Comparison of ENCODE assay signal across 16 mouse cellular contexts in the genomic region with DNA sequence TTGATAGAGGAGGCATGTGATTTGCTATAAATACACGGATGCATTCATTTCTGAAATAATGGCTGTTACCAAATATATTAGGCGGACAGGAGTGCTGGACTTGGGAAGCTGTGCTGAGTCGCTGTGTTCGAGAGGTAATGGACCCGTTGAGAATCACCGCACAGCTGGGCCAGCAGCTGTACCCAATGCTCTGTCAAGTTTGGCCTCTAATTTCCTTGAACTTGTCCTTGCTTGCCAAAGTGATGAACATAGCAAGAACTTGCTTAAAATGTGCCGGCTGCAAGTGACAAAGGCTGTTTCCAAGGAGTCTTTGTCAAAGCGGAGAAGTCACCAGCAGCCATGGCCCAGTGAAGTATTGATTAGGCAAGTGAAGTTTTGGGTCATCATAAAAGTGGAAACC.
DNase-seq lines count a peak whose midpoint lies in the region; ATAC-seq and TF ChIP-seq lines count a peak whose summit lies in the region.
"Had no signal": no experiment of that assay in that cellular context is flagged by ENCODE, and none has a peak within 500 bp of the region (broad histone marks: within the 10 kb centered on the region; RNA-seq: fewer than 3 reads in every experiment).

No protein-coding gene starts in this region.

- H3K4me1 ChIP-seq in intestine, embryonic 15.5 days (replicated peaks), result peaks cover 6% of the 10 kb centered on the region; the same call in 1 of the 2 replicates
- H3K4me1 ChIP-seq in intestine, postnatal 0 days (replicated peaks; ENCODE audit: control insufficient read depth, insufficient read depth, low read length), result no peaks in the 10 kb centered on the region
- peaks cover 31% of the 10 kb centered on the region for H3K4me1 ChIP-seq in lung, embryonic 16.5 days (replicated peaks; ENCODE audit: control insufficient read depth, insufficient read depth, low read length)
- peaks cover 38% of the 10 kb centered on the region for H3K4me1 ChIP-seq in neural tube, embryonic 13.5 days (replicated peaks)
- H3K4me1 ChIP-seq: liver, embryonic 15.5 days had no signal

- TF ChIP-seq CTCF in intestine, postnatal 0 days (IDR thresholded peaks at IDR 0.05; ENCODE audit: low read depth), result no peak

- H3K27me3 ChIP-seq in intestine, embryonic 15.5 days (replicated peaks), result no peaks in the 10 kb centered on the region
- H3K27me3 ChIP-seq in intestine, postnatal 0 days (replicated peaks; ENCODE audit: control insufficient read depth, insufficient read depth, low read length), result no peaks in the 10 kb centered on the region
- no peaks in the 10 kb centered on the region for H3K27me3 ChIP-seq in lung, embryonic 16.5 days (ENCODE audit: control insufficient read depth, insufficient read depth, low read depth, low read length)
- no peaks in the 10 kb centered on the region for H3K27me3 ChIP-seq in neural tube, embryonic 13.5 days
- H3K27me3 ChIP-seq: embryonic facial prominence, embryonic 15.5 days; forebrain, embryonic 12.5 days; liver, embryonic 15.5 days had no signal

- no peak overlapping the region for H3K9ac ChIP-seq in intestine, embryonic 15.5 days
- H3K9ac ChIP-seq in intestine, postnatal 0 days (ENCODE audit: low read depth, low read length), result no peak overlapping the region
- no peak overlapping the region for H3K9ac ChIP-seq in lung, embryonic 16.5 days (ENCODE audit: low read length)
- H3K9ac ChIP-seq in neural tube, embryonic 13.5 days, result peak overlapping the region; percentile 55
- H3K9ac ChIP-seq: embryonic facial prominence, embryonic 15.5 days; forebrain, embryonic 12.5 days; liver, embryonic 15.5 days had no signal

- H3K4me3 ChIP-seq in intestine, embryonic 15.5 days (replicated peaks), result no peak overlapping the region
- H3K4me3 ChIP-seq in intestine, postnatal 0 days (ENCODE audit: low read depth, low read length), result no peak overlapping the region
- H3K4me3 ChIP-seq in lung, embryonic 16.5 days (ENCODE audit: low read length), result no peak overlapping the region
- H3K4me3 ChIP-seq in neural tube, embryonic 13.5 days, result peak overlapping the region; percentile 33
- H3K4me3 ChIP-seq: embryonic facial prominence, embryonic 15.5 days; forebrain, embryonic 12.5 days; heart, embryonic 10.5 days; liver, embryonic 15.5 days; myocyte had no signal

- H3K36me3 ChIP-seq in intestine, embryonic 15.5 days, result no peaks in the 10 kb centered on the region
- no peaks in the 10 kb centered on the region for H3K36me3 ChIP-seq in intestine, postnatal 0 days (ENCODE audit: control insufficient read depth, insufficient read depth)
- H3K36me3 ChIP-seq in lung, embryonic 16.5 days (ENCODE audit: control insufficient read depth, insufficient read depth, low read length), result no peaks in the 10 kb centered on the region
- no peaks in the 10 kb centered on the region for H3K36me3 ChIP-seq in neural tube, embryonic 13.5 days
- H3K36me3 ChIP-seq: embryonic facial prominence, embryonic 15.5 days; forebrain, embryonic 12.5 days; heart, embryonic 10.5 days; liver, embryonic 15.5 days had no signal

- H3K9me3 ChIP-seq in intestine, embryonic 15.5 days, result no peaks in the 10 kb centered on the region
- no peaks in the 10 kb centered on the region for H3K9me3 ChIP-seq in intestine, postnatal 0 days (ENCODE audit: control insufficient read depth)
- H3K9me3 ChIP-seq in lung, embryonic 16.5 days (ENCODE audit: control insufficient read depth, low read length), result no peaks in the 10 kb centered on the region
- no peaks in the 10 kb centered on the region for H3K9me3 ChIP-seq in neural tube, embryonic 13.5 days
- H3K9me3 ChIP-seq: embryonic facial prominence, embryonic 15.5 days; forebrain, embryonic 12.5 days; heart, embryonic 10.5 days; liver, embryonic 15.5 days had no signal

- peak; percentile 64 for DNase-seq in adrenal gland, adult 2 months
- DNase-seq in adrenal gland, postnatal 4 days (ENCODE audit: low spot score in 2 of 2), result no peak
- no peak for DNase-seq in lung, postnatal 14 days
- no peak for DNase-seq in right cerebral cortex, adult 18-20 months
- DNase-seq: cerebellum, postnatal 25 days; kidney, adult 11 months had no signal

- H3K4me2 ChIP-seq in intestine, embryonic 15.5 days (replicated peaks), result no peak overlapping the region
- no peak overlapping the region for H3K4me2 ChIP-seq in intestine, postnatal 0 days (replicated peaks; ENCODE audit: low read depth)
- H3K4me2 ChIP-seq in lung, embryonic 16.5 days (ENCODE audit: low read depth, low read length), result peak overlapping the region; percentile 1
- peak overlapping the region; percentile 49 for H3K4me2 ChIP-seq in neural tube, embryonic 13.5 days
- H3K4me2 ChIP-seq: forebrain, embryonic 12.5 days; liver, embryonic 15.5 days; midbrain, embryonic 11.5 days had no signal

- H3K27ac ChIP-seq in intestine, embryonic 15.5 days, result peak overlapping the region; percentile 66
- H3K27ac ChIP-seq in intestine, postnatal 0 days (ENCODE audit: low read depth, low read length), result no peak overlapping the region
- H3K27ac ChIP-seq in lung, embryonic 16.5 days (ENCODE audit: low read length), result peak overlapping the region; percentile 89
- peak overlapping the region; percentile 88 for H3K27ac ChIP-seq in neural tube, embryonic 13.5 days (replicated peaks)
- H3K27ac ChIP-seq: embryonic facial prominence, embryonic 15.5 days; forebrain, embryonic 12.5 days; heart, embryonic 10.5 days; liver, embryonic 15.5 days had no signal

- ATAC-seq in intestine, embryonic 15.5 days, result no peak
- ATAC-seq in intestine, postnatal 0 days, result no peak
- ATAC-seq in lung, embryonic 16.5 days (ENCODE audit: low read depth), result peak; percentile 78
- ATAC-seq in neural tube, embryonic 13.5 days (ENCODE audit: low read depth), result no peak

- WGBS in intestine, embryonic 15.5 days, result 69% methylated on average over 8 of the region's 8 CpGs
- 68% methylated on average over 8 of the region's 8 CpGs for WGBS in intestine, postnatal 0 days
- WGBS in lung, embryonic 16.5 days, result 46% methylated on average over 8 of the region's 8 CpGs
- WGBS in neural tube, embryonic 13.5 days, result 47% methylated on average over 8 of the region's 8 CpGs

Comparison
In these comparisons a context has a peak if more than half of its experiments do, and no peak if none do; other contexts are left out.
1. H3K4me2 ChIP-seq: peak in lung, embryonic 16.5 days (single experiment) and neural tube, embryonic 13.5 days (single experiment); none in intestine, embryonic 15.5 days (single experiment) and intestine, postnatal 0 days (single experiment).